Mouse (Mus musculus): Measurements from ENCODE around the gene E330009J07Rik.

GRCm38 (mm10) chr6:40430878-40431277, 5.1 kb downstream of the E330009J07Rik start:
- TF ChIP-seq CTCF (IDR thresholded peaks at IDR 0.05) (no peak), EP300 (IDR thresholded peaks at IDR 0.05) (no peak)

Data from lung, postnatal 0 days (tissue).